Mouse (Mus musculus): ENCODE data around the gene Nfkbib.
A peak's percentile ranks its signal among the peaks of the same experiment; 100 is the strongest.

The Nfkbib gene

GRCm38 (mm10) chr7:28716590-28717281 lies 50.6 kb downstream of the Nfkbib start, which contains the start of gene Fbxo17:
Gene Fbxo17 (plus strand): TSS chr7:28716804.
- peak; percentile 96 for DNase-seq

- no peak for DNase-seq
These were observed 51.7 kb downstream of the Nfkbib start for GRCm38 (mm10) chr7:28715598-28715997.

- no peak for DNase-seq
These were observed 52.6 kb downstream of the Nfkbib start for GRCm38 (mm10) chr7:28714667-28715066.

- no peak for DNase-seq
These were observed 56.4 kb downstream of the Nfkbib start for GRCm38 (mm10) chr7:28710962-28711361.

GRCm38 (mm10) chr7:28709454-28709853 lies 57.9 kb downstream of the Nfkbib start:
- DNase-seq, result no peak

Data from heart, adult 11 months (tissue).